Mouse (Mus musculus) ES-Bruce4 (cell line): ENCODE data around the gene Ackr1. TPM values are rescaled to one million over a fixed set of nuclear protein-coding genes. Genes with fewer than 3 reads are reported as not detected.
A peak's percentile ranks its signal among the peaks of the same experiment; 100 is the strongest.

Experiments used
- H3K27ac ChIP-seq: 2 replicates; pipeline ENCODE4 v1.5.1; 2012; ENCODE audit warnings: low read length, inconsistent platforms; ENCODE audit not compliant: insufficient read depth
- H3K27me3 ChIP-seq: 2 replicates; pipeline ENCODE4 v1.6.1; 2012; ENCODE audit warnings: mild to moderate bottlenecking, low read length, inconsistent platforms; ENCODE audit not compliant: control insufficient read depth, poor library complexity, insufficient read depth, severe bottlenecking
- H3K36me3 ChIP-seq: 2 replicates; pipeline ENCODE4 v1.6.1; 2012; ENCODE audit warnings: inconsistent platforms, mild to moderate bottlenecking, low read length, moderate library complexity; ENCODE audit not compliant: control insufficient read depth, poor library complexity, insufficient read depth, severe bottlenecking
- H3K4me1 ChIP-seq: one replicate; pipeline ENCODE4 v1.8.1; 2011; ENCODE audit warnings: low read length; ENCODE audit not compliant: control insufficient read depth, insufficient read depth
- H3K4me3 ChIP-seq: 2 replicates; pipeline ENCODE4 v1.5.1; 2011; ENCODE audit warnings: low read depth, mild to moderate bottlenecking, low read length
- H3K9ac ChIP-seq: 2 replicates; pipeline ENCODE4 v1.6.1; 2012; ENCODE audit warnings: low read depth, mild to moderate bottlenecking, inconsistent platforms; ENCODE audit not compliant: poor library complexity, severe bottlenecking
- H3K9me3 ChIP-seq: replicated peaks from 2 replicates; pipeline ENCODE4 v1.6.1; 2012; ENCODE audit warnings: mild to moderate bottlenecking, low read length, inconsistent platforms; ENCODE audit not compliant: control insufficient read depth, poor library complexity, insufficient read depth, severe bottlenecking
- CTCF ChIP-seq: IDR thresholded peaks from one replicate; pipeline ENCODE4 v1.8.1; 2011; ENCODE audit warnings: low read depth, low read length
- EP300 ChIP-seq: IDR thresholded peaks from 2 replicates; pipeline ENCODE4 v1.6.1; 2011; ENCODE audit warnings: low read depth, low read length; ENCODE audit not compliant: insufficient read depth
- POLR2A ChIP-seq: IDR thresholded peaks from one replicate; pipeline ENCODE4 v1.8.1; 2011; ENCODE audit warnings: low read length; ENCODE audit not compliant: insufficient read depth
- polyA plus RNA-seq: library from polyadenylated mRNA; stranded (reverse); fragments of >200 nt; gene quantifications from 2 replicates; pipeline ENCODE4 v1.2.4, GENCODE M21; 2011; ENCODE audit warnings: low read depth; ENCODE audit not compliant: missing spikeins, insufficient read depth, insufficient read length

Gene Ackr1
- not detected in 2 replicates for polyA plus RNA-seq

DNA sequence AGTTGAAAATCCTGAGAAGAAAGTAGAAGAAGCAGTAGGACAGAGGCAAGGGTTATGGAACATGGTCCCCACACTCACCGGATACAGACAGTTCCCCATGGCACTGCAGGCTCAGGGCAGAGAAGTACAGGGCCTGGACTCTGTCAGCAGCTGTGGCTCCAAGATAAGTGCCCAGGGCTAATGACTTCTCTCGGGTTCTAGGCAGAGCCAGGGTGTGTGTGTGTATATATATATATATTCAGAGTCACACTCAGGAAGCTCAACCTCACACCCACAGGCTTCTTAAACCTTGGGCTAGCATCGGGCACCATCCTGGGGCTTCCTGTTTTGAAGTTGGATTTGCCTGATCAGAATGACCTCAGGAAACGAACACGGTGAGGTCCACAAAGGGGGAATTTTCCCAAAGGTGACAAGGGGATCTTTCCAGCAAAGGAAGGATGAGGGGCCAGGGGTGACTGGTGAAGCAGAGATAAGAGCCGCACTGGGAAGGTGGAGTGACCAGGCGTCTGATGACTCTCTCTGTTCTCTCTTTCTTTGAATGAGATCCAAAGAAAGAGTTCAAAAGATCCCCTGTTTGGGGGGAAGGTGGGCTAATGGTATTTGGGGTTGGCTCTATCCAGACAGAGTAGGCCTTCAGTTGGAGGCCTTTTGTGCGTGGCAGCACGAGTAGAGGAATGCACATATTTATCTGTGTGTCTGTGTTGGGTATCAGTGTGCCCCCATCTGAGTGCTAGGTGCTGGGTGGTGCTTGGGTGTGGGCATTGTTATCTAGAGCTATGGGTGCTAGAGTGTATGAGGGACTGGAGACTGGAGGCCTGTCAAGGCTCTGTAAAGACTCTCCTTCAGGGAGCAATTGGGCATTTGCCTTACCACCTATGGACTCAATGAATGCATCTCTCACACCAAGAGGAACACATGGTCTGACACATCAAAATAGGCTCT lies at the start of gene Ackr1:
TSS of gene Ackr1 (minus strand) at position 439 of the 942 bp plus-strand sequence.
- Histone ChIP-seq H3K36me3 (no peaks in the 10 kb centered on the region), H3K27me3 (no peaks in the 10 kb centered on the region), H3K9me3 (no peaks in the 10 kb centered on the region), H3K4me3 (no peak within 1 kb of the TSS), H3K27ac (no peak within 1 kb of the TSS), H3K9ac (no peak within 1 kb of the TSS), H3K4me1 (no peaks in the 10 kb centered on the region)
- TF ChIP-seq POLR2A = no peak
- TF ChIP-seq CTCF = no peak
- no peak for TF ChIP-seq EP300

GRCm38 (mm10) chr1:173381436-173381835 lies 47.9 kb upstream of the Ackr1 start:
- H3K9ac ChIP-seq = no peak overlapping the region
- no peaks in the 10 kb centered on the region for H3K36me3 ChIP-seq
- TF ChIP-seq EP300 (no peak), POLR2A (no peak), CTCF (no peak)
- no peaks in the 10 kb centered on the region for H3K27me3 ChIP-seq
- no peaks in the 10 kb centered on the region for H3K4me1 ChIP-seq
- H3K27ac ChIP-seq = no peak overlapping the region
- no peaks in the 10 kb centered on the region for H3K9me3 ChIP-seq
- no peak overlapping the region for H3K4me3 ChIP-seq

DNA sequence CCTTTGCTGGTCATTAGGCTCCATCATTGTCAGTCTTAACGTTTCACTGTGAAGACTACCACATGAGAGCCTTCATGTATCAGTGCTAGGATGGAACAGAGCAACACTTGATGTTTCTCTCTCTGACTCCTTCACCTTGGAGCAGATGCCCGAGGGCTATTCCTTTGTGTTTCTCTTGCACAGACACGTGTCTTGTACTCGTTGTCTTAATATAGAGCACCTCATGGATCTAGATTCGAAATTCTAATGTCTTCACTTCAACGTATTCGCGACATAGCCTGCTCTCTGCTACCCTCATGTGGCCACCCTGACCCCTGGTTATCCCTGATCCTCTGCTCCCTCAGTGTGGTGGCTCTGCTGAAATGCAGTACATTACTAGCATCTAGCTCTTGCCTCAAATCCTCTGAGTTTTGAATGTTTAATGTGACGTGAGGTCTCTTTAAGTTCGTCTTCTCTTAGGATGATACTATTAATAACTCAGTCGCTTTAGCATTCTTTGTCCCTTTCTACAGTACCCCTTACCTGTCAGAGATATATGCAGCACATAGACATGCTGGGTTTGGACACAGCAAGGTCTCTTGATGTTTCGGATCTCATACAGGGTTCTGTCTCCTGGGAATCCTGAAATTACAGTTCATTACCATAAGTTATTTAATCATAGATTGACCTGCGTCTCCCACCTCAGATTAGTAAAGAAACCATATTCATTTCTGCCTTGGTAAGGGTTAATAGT lies 44.0 kb upstream of the Ackr1 start:
- Histone ChIP-seq H3K27me3 (no peaks in the 10 kb centered on the region), H3K9ac (no peak overlapping the region), H3K36me3 (no peaks in the 10 kb centered on the region), H3K27ac (no peak overlapping the region), H3K9me3 (no peaks in the 10 kb centered on the region), H3K4me1 (no peaks in the 10 kb centered on the region), H3K4me3 (no peak overlapping the region)
- TF ChIP-seq CTCF = peak; percentile 98
- no peak for TF ChIP-seq POLR2A
- no peak for TF ChIP-seq EP300

- H3K4me1 ChIP-seq = no peaks in the 10 kb centered on the region
- no peaks in the 10 kb centered on the region for H3K9me3 ChIP-seq
- H3K27me3 ChIP-seq = peaks cover 1% of the 10 kb centered on the region; the same call in 1 of the 2 replicates
- TF ChIP-seq POLR2A (no peak), EP300 (no peak), CTCF (no peak)
- H3K36me3 ChIP-seq = no peaks in the 10 kb centered on the region
- no peak overlapping the region for H3K9ac ChIP-seq
- no peak overlapping the region for H3K27ac ChIP-seq
- H3K4me3 ChIP-seq = no peak overlapping the region
These were observed 40.5 kb upstream of the Ackr1 start for GRCm38 (mm10) chr1:173374020-173374419.

- Histone ChIP-seq H3K36me3 (no peaks in the 10 kb centered on the region), H3K4me1 (no peaks in the 10 kb centered on the region), H3K9me3 (no peaks in the 10 kb centered on the region), H3K27ac (no peak overlapping the region), H3K27me3 (peaks cover 1% of the 10 kb centered on the region), H3K4me3 (no peak overlapping the region), H3K9ac (no peak overlapping the region)
- TF ChIP-seq POLR2A (no peak), EP300 (no peak), CTCF (no peak)
These were observed 38.0 kb upstream of the Ackr1 start for GRCm38 (mm10) chr1:173371586-173371985.
